Mouse (Mus musculus): ENCODE measurements around the gene Kirrel2.

DNA sequence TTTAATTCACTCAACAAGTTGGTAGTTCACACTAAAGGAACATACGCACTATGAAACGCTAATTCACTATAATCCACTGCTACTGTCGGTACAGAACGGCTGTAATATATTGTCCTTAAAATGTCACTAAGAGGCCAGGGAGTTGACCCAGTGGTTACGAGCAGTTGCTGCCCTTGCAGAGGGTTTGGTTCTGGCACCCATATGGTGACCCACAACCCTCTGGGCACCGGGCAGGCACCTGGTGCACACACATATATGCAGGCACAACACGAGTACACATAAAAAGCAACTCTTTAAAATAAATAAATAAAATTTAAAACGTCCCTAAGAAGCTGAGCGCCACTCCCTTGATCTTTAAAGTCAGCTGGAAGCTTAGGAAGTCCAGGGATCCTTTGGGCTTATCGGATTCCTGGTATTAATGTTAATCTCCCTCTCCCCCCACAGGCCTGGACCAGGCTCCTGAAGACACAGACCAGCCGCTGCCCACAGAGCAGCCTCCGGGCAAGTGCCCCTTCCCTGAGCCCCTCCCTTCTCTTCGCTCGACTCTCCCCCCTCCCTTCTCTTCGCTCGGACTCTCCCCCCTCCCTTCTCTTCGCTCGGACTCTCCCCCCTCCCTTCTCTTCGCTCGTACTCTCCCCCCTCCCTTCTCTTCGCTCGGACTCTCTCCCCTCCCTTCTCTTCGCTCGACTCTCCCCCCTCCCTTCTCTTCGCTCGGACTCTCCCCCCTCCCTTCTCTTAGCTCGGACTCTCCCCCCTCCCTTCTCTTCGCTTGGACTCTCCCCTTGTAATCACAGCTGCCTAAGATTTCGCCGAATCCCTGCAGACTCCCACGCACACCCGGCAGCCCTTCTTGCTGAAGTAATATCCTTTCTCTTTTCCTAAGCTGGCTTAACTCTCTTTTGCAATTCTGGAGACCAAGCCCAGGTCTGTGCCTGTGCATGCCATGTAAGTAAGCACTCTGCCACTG is 20.2 kb upstream of the Kirrel2 start:
- TF ChIP-seq CTCF (IDR thresholded peaks at IDR 0.05; ENCODE audit: extremely low read depth, insufficient read length, insufficient replicate concordance, low read depth, low read length) = no peak
- no peak for TF ChIP-seq POLR2A (IDR thresholded peaks at IDR 0.05; ENCODE audit: low read depth, low read length)
